In genomic region chr13:50460433-50460832, GRCm38 (mm10) we compare ENCODE assay signal across 13 mouse cellular contexts. TPM values are rescaled to one million over a fixed set of nuclear protein-coding genes. Genes with fewer than 3 reads are reported as not detected.
"Had no signal": no experiment of that assay in that cellular context is flagged by ENCODE, and none has a peak within 500 bp of the region (broad histone marks: within the 10 kb centered on the region; RNA-seq: fewer than 3 reads in every experiment).

No protein-coding gene starts in this region.

RNA-seq across cellular contexts. Expression of gene Nutm2, which starts 6.7 kb away (rescaled TPM):
- total RNA-seq: neutrophil, adult 5-6 weeks had no signal
- polyA plus RNA-seq: neural tube, embryonic 13.5 days; neural tube, embryonic 14.5 days; neural tube, embryonic 15.5 days; small intestine, adult 2 months; spleen, adult 2 months; stomach, embryonic 14.5 days; stomach, embryonic 15.5 days; stomach, embryonic 16.5 days; stomach, postnatal 0 days; thymus, adult 2 months; thymus, postnatal 0 days; urinary bladder, adult 2 months had no signal

RNA-seq across cellular contexts. Expression of gene Gm47429, which starts 16.7 kb away (rescaled TPM):
- total RNA-seq: neutrophil, adult 5-6 weeks had no signal
- polyA plus RNA-seq: neural tube, embryonic 13.5 days; neural tube, embryonic 14.5 days; neural tube, embryonic 15.5 days; small intestine, adult 2 months; spleen, adult 2 months; stomach, embryonic 14.5 days; stomach, embryonic 15.5 days; stomach, embryonic 16.5 days; stomach, postnatal 0 days; thymus, adult 2 months; thymus, postnatal 0 days; urinary bladder, adult 2 months had no signal
